Mouse (Mus musculus) cortical plate, adult 2 months (tissue): Measurements from ENCODE around the gene Sacs. TPM values are rescaled to one million over a fixed set of nuclear protein-coding genes. Genes with fewer than 3 reads are reported as not detected.

Experiments
- H3K27ac ChIP-seq: fragments of 200-500 bp; 2 replicates; pipeline ENCODE4 v1.5.1; 2012; ENCODE audit warnings: low read length, control low read depth, inconsistent platforms; ENCODE audit not compliant: insufficient read depth
- H3K4me1 ChIP-seq: fragments of 200-500 bp; 2 replicates; pipeline ENCODE4 v1.6.1; 2011; ENCODE audit warnings: low read length; ENCODE audit not compliant: control insufficient read depth, insufficient read depth
- H3K4me3 ChIP-seq: fragments of 200-500 bp; 2 replicates; pipeline ENCODE4 v1.5.1; 2011; ENCODE audit warnings: mild to moderate bottlenecking, low read length, control low read depth; ENCODE audit not compliant: insufficient read depth
- CTCF ChIP-seq: fragments of 200-500 bp; IDR thresholded peaks from 2 replicates; pipeline ENCODE4 v1.5.1; 2011; ENCODE audit warnings: mild to moderate bottlenecking, control low read depth, low read length; ENCODE audit not compliant: insufficient read depth; ENCODE audit errors: extremely low read depth
- POLR2A ChIP-seq: fragments of 200-500 bp; IDR thresholded peaks from 2 replicates; pipeline ENCODE4 v1.6.1; 2011; ENCODE audit warnings: mild to moderate bottlenecking, low read length, control low read depth; ENCODE audit not compliant: insufficient read depth; ENCODE audit errors: extremely low read depth
- polyA plus RNA-seq: library from polyadenylated mRNA; depleted of rRNA; stranded (reverse); fragments of >200 nt; gene quantifications from 2 replicates; pipeline ENCODE4 v1.2.3, GENCODE M21; 2012

Sacs gene
- polyA plus RNA-seq, 1 experiment, result 15.5 TPM

GRCm38 (mm10) chr14:61230179-61230578 is 91.9 kb downstream of the Sacs start:
- Histone ChIP-seq H3K4me1 (no peaks in the 10 kb centered on the region), H3K27ac (no peak overlapping the region), H3K4me3 (no peak overlapping the region)
- no peak for TF ChIP-seq CTCF
- TF ChIP-seq POLR2A, result no peak

- no peak for TF ChIP-seq CTCF
- no peak for TF ChIP-seq POLR2A
- Histone ChIP-seq H3K4me1 (no peaks in the 10 kb centered on the region), H3K27ac (no peak overlapping the region), H3K4me3 (no peak overlapping the region)
Measured at GRCm38 (mm10) chr14:61232016-61232568, 93.8 kb downstream of the Sacs start.

GRCm38 (mm10) chr14:61235846-61236474 is 97.7 kb downstream of the Sacs start:
- Histone ChIP-seq H3K4me1 (peaks cover 1% of the 10 kb centered on the region), H3K27ac (no peak overlapping the region), H3K4me3 (no peak overlapping the region)
- TF ChIP-seq POLR2A (no peak), CTCF (no peak)

- Histone ChIP-seq H3K4me1 (peaks cover 1% of the 10 kb centered on the region), H3K4me3 (no peak overlapping the region), H3K27ac (no peak overlapping the region)
- TF ChIP-seq POLR2A (no peak), CTCF (no peak)
Measured at GRCm38 (mm10) chr14:61237101-61237654, 98.9 kb downstream of the Sacs start.

- Histone ChIP-seq H3K4me1 (peaks cover 1% of the 10 kb centered on the region), H3K27ac (no peak overlapping the region), H3K4me3 (no peak overlapping the region)
- no peak for TF ChIP-seq CTCF
- TF ChIP-seq POLR2A, result no peak
Measured at GRCm38 (mm10) chr14:61238751-61239150, 100.5 kb downstream of the Sacs start.

- peaks cover 1% of the 10 kb centered on the region; the same call in 1 of the 2 replicates for H3K4me1 ChIP-seq
Measured at GRCm38 (mm10) chr14:61242611-61243010, 104.4 kb downstream of the Sacs start.

GRCm38 (mm10) chr14:61246444-61246843 is 108.2 kb downstream of the Sacs start:
- Histone ChIP-seq H3K4me3 (no peak overlapping the region), H3K27ac (no peak overlapping the region), H3K4me1 (no peaks in the 10 kb centered on the region)
- TF ChIP-seq CTCF (no peak), POLR2A (no peak)

More at GRCm38 (mm10) chr14:61242611-61243010, 104.4 kb downstream of the Sacs start:
- TF ChIP-seq CTCF (peak; percentile 23; the same call in 1 of the 2 replicates), POLR2A (no peak)
- H3K27ac ChIP-seq, result no peak overlapping the region
- H3K4me3 ChIP-seq, result no peak overlapping the region

- H3K4me3 ChIP-seq, result no peak overlapping the region
- H3K27ac ChIP-seq, result no peak overlapping the region
- no peaks in the 10 kb centered on the region for H3K4me1 ChIP-seq
- TF ChIP-seq POLR2A, result no peak
- TF ChIP-seq CTCF, result no peak
Measured at GRCm38 (mm10) chr14:61252596-61253388, 114.5 kb downstream of the Sacs start.

GRCm38 (mm10) chr14:61258352-61258751 is 120.1 kb downstream of the Sacs start, which contains the start of gene Sgcg:
Sgcg (minus strand) TSS chr14:61258490.
- TF ChIP-seq CTCF, result no peak
- no peak for TF ChIP-seq POLR2A
- H3K4me1 ChIP-seq, result no peaks in the 10 kb centered on the region
- H3K4me3 ChIP-seq, result no peak within 1 kb of the TSS
- H3K27ac ChIP-seq, result no peak within 1 kb of the TSS

- Histone ChIP-seq H3K4me1 (no peaks in the 10 kb centered on the region), H3K4me3 (no peak overlapping the region), H3K27ac (no peak overlapping the region)
- TF ChIP-seq POLR2A (no peak), CTCF (no peak)
Measured at GRCm38 (mm10) chr14:61259084-61259483, 120.8 kb downstream of the Sacs start.
